Mouse (Mus musculus) ES-E14 (cell line): ENCODE results near the gene Iffo2. TPM values are rescaled to one million over a fixed set of nuclear protein-coding genes. Genes with fewer than 3 reads are reported as not detected.
"Not testable (repeated sequence)": the region's sequence is repeated elsewhere in the genome, so short reads cannot be mapped to it uniquely, and the experiment has no call there.

Experiments used
- DNase-seq: peaks from one replicate; pipeline ENCODE4 v3.0.0-alpha.2; 2013; ENCODE audit warnings: low read depth, low spot score
- H3K27ac ChIP-seq: 2 replicates; pipeline ENCODE4 v1.5.1; 2012; ENCODE audit warnings: low read depth, mild to moderate bottlenecking, low read length, moderate library complexity, mixed read lengths; ENCODE audit not compliant: poor library complexity, insufficient read depth, severe bottlenecking
- H3K36me3 ChIP-seq: 2 replicates; pipeline ENCODE4 v1.6.1; 2012; ENCODE audit warnings: mild to moderate bottlenecking, low read length, moderate library complexity, mixed read lengths; ENCODE audit not compliant: control insufficient read depth, poor library complexity, insufficient read depth, severe bottlenecking
- H3K4me1 ChIP-seq, 2 experiments: fragments of 150-350 bp in 1 of 2; sonication (generic) in 1 of 2; 2 replicates each; pipeline ENCODE4 v1.6.1; 2012; ENCODE audit warnings: low read length in 2 of 2, mild to moderate bottlenecking in 1 of 2, mixed read lengths in 1 of 2; ENCODE audit not compliant: control insufficient read depth in 2 of 2, insufficient read depth in 2 of 2, poor library complexity in 1 of 2
- H3K4me3 ChIP-seq, 2 experiments: fragments of 150-350 bp in 1 of 2; sonication (generic) in 1 of 2; 2 replicates each; pipeline ENCODE4 v1.5.1; 2012; ENCODE audit warnings: low read length in 2 of 2, low read depth in 1 of 2, mild to moderate bottlenecking in 1 of 2, mixed read lengths in 1 of 2; ENCODE audit not compliant: insufficient read depth in 1 of 2, poor library complexity in 1 of 2, severe bottlenecking in 1 of 2
- H3K9ac ChIP-seq: 2 replicates; pipeline ENCODE4 v1.6.1; 2012; ENCODE audit warnings: low read depth, mild to moderate bottlenecking, low read length, mixed read lengths; ENCODE audit not compliant: poor library complexity, insufficient read depth, severe bottlenecking
- H3K9me3 ChIP-seq: fragments of 150-350 bp; sonication (generic); 2 replicates; pipeline ENCODE4 v1.6.1; 2012; ENCODE audit warnings: low read depth, mild to moderate bottlenecking, low read length; ENCODE audit not compliant: control insufficient read depth, insufficient read depth
- CHD2 ChIP-seq: IDR thresholded peaks from 2 replicates; pipeline ENCODE4 v1.6.1; 2014; ENCODE audit warnings: mild to moderate bottlenecking, low read depth, low read length, inconsistent platforms
- HCFC1 ChIP-seq: IDR thresholded peaks from 2 replicates; pipeline ENCODE4 v1.6.1; 2012; ENCODE audit warnings: low read length, inconsistent platforms, borderline replicate concordance; ENCODE audit not compliant: insufficient read depth
- MAFK ChIP-seq: IDR thresholded peaks from 2 replicates; pipeline ENCODE4 v1.6.1; 2014; ENCODE audit warnings: mild to moderate bottlenecking, low read depth, low read length, inconsistent platforms; ENCODE audit not compliant: insufficient read depth
- ZC3H11A ChIP-seq: IDR thresholded peaks from 2 replicates; pipeline ENCODE4 v1.6.1; 2012; ENCODE audit warnings: low read depth, mild to moderate bottlenecking, inconsistent platforms, low read length, borderline replicate concordance
- ZNF384 ChIP-seq: IDR thresholded peaks from 2 replicates; pipeline ENCODE4 v1.6.1; 2012; ENCODE audit warnings: low read depth, low read length, inconsistent platforms
- in situ Hi-C, 2 experiments: fragments of 600-800 bp; cut with MboI; formaldehyde crosslinking; loops; one replicate each; pipeline ENCODE4 v1.15.1; 2025; ENCODE audit warnings: low sequenced_read_pairs in 2 of 2, inconsistent platforms in 1 of 2; ENCODE audit not compliant: unreplicated experiment in 2 of 2
- total RNA-seq: library from RNA; depleted of rRNA; stranded (reverse); fragments of 300-350 nt; gene quantifications from 2 replicates; pipeline ENCODE4 v1.2.3, GENCODE M21; 2012; rRNA removed

Gene Iffo2
- 11.2 and 19.3 TPM in 2 replicates for total RNA-seq

DNA sequence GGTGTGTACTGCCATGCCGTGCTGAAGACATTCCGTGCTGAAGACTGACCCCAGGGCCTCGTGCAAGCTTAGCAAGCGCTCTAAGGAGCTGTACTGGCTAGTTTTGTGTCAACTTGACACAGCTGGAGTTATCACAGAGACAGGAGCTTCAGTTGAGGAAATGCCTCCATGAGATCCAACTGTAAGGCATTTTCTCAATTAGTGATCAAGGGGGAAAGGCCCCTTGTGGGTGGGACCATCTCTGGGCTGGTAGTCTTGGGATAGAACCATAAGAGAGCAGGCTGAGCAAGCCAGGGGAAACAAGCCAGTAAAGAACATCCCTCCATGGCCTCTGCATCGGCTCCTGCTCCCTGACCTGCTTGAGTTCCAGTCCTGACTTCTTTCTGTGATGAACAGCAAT is at the start of gene Iffo2:
Iffo2 (plus strand) TSS at position 301 of the 400 bp plus-strand sequence.
- H3K9ac ChIP-seq, H3K4me3 ChIP-seq, in situ Hi-C loops: not testable (repeated sequence)

DNA sequence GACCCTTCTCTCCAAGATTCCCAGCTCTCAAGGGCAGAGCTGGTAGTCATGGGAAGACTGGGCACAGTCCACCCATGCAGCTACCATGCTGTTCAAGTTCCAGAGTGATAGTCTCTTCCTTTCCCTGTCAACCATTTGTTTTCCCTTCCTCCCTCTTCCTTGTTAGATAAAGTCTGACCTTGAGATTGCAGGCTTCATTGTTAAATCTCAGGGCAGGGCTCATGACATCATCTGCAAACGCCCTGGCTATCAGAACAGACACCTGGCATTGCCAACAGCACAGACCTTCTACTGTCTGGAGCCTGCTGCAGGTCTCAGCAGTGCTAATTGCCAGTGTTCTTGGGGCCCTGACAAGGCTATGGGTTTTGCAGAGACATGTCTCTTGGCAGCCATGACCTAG is 48.9 kb upstream of the Iffo2 start:
- H3K27ac ChIP-seq = no peak overlapping the region
- in situ Hi-C loops = no loop called here
- DNase-seq = no peak
- H3K36me3 ChIP-seq = peaks cover 84% of the 10 kb centered on the region
- H3K9ac ChIP-seq = no peak overlapping the region
- no peak overlapping the region for H3K4me3 ChIP-seq
- no peak for TF ChIP-seq MAFK
- TF ChIP-seq ZNF384 = no peak
- no peak for TF ChIP-seq HCFC1
- no peak for TF ChIP-seq CHD2
- no peak for TF ChIP-seq ZC3H11A
- no peaks in the 10 kb centered on the region for H3K9me3 ChIP-seq
- H3K4me1 ChIP-seq = 0 out of 4 replicates have a peak, but pooled peaks cover 0 to 2% of the 10 kb centered on the region in 2 experiments

More for the DNA sequence above, at the start of gene Iffo2:
- H3K4me1 ChIP-seq, H3K27ac ChIP-seq, H3K9me3 ChIP-seq, H3K36me3 ChIP-seq, DNase-seq: not testable (repeated sequence)

DNA sequence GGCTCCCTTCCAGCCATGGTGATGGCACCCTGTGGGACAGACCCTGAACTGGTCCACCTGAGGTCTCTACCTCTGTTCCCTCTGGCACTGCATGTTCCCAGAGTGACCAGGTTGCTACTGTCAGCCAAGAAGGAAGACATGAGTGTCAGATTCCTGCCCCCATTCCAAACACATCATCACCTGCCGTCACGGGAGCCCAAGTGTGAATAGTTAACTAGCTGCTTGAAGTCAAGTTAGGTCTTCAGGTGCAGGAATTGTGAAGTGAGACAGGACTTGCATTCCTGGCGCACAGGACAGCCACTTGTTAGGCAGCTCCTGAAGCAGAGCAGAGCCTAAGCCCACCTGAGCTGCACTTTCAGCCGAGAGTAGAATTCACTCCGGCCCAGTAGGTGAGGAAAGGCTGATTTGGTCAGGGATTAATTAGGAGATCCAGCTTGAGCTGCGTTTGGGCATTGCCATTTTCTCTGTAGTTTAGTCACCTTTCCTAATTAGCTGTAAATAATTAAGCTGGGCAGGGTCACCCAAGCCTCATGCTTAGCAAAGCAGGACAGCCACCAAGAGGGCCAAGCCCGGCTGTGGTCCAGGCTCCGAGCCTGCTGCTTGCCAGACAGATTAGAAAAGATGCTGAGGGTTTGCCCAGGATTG is 46.8 kb upstream of the Iffo2 start:
- Histone ChIP-seq H3K4me3 (no peak overlapping the region), H3K36me3 (peaks cover 75% of the 10 kb centered on the region), H3K4me1 (peaks cover 3 to 6% of the 10 kb centered on the region in 2 experiments; a peak in 2 of 4 replicates), H3K9me3 (no peaks in the 10 kb centered on the region), H3K27ac (no peak overlapping the region), H3K9ac (no peak overlapping the region)
- no peak for DNase-seq
- no peak for TF ChIP-seq ZNF384
- TF ChIP-seq CHD2 = no peak
- no peak for TF ChIP-seq HCFC1
- TF ChIP-seq ZC3H11A = no peak
- no peak for TF ChIP-seq MAFK
- in situ Hi-C loops = no loop called here

DNA sequence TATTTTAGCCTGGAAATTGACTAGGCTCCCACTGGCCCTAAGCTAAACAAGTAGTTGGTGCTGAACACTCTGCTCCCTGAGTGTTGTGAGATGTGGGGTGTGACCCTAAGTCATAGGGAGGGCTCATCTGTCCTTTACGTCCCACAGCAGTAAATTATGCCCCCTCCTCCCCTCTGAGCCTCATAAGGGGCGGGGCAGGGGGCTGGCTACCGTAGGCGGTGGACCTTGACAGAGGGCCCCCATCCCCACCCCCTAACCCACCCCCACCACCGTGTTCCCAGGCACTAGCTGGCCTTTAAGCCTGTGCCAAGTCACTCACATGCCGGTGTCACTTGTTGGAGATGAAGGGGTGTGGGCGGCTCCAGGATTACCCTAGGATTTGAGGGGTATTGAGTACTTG is 45.9 kb upstream of the Iffo2 start:
- no peak for DNase-seq
- Histone ChIP-seq H3K36me3 (peaks cover 75% of the 10 kb centered on the region), H3K9ac (no peak overlapping the region), H3K27ac (no peak overlapping the region), H3K9me3 (no peaks in the 10 kb centered on the region), H3K4me1 (peaks cover 3 to 6% of the 10 kb centered on the region in 2 experiments; a peak in 2 of 4 replicates), H3K4me3 (no peak overlapping the region)
- no peak for TF ChIP-seq HCFC1
- no peak for TF ChIP-seq CHD2
- TF ChIP-seq ZC3H11A = no peak
- TF ChIP-seq MAFK = no peak
- no peak for TF ChIP-seq ZNF384
- in situ Hi-C loops = no loop called here

DNA sequence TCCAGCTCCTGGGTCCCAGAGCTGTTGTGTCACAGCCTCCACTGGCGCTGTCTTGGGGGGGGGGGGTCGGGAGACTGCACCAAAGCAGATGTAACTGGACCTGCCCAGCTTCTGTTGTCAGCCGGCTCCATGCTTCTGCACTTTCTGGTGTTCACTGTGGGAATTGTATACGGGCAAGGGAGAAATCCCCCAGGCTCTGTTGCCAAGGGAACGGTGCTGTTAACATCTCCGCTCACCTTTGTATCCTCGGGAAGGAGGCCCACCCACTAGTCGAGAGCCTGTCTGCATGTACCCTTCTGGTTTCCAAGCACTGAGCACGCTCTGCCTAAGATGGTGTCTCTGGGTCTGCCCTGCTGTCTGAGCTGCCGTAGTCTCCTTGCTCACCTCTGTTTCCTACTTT is 43.3 kb upstream of the Iffo2 start:
- H3K27ac ChIP-seq = no peak overlapping the region

More for the DNA sequence above, 43.3 kb upstream of the Iffo2 start:
- Histone ChIP-seq H3K36me3 (peaks cover 72% of the 10 kb centered on the region), H3K4me3 (no peak overlapping the region), H3K9ac (no peak overlapping the region), H3K4me1 (peaks cover 3 to 4% of the 10 kb centered on the region in 2 experiments; a peak in 2 of 4 replicates), H3K9me3 (no peaks in the 10 kb centered on the region)
- peak; percentile 59 for DNase-seq
- in situ Hi-C loops = no loop called here
- TF ChIP-seq CHD2 (no peak), HCFC1 (no peak), MAFK (no peak), ZC3H11A (no peak), ZNF384 (no peak)
